Mouse (Mus musculus): ENCODE data around the gene Gm21876.

DNA sequence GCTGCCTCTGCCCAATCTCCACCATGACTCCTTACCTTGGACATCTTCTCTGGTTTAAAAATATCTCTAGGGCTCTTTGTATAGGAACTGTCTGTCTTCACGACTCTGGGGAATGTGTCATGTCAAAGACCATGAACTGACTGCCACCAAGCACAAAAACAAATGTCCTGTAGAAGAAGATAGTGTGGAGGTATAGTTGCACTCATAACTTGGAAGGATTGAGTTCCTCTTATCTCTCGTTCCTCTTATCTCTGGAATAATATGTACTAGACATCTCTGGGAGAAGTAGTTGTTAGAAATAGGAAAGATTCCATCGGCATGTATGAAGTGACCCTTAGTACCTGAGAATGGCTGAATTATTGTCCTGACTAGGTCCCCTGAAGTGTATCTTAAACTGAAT, at the start of gene Gm21876:
- TF ChIP-seq CTCF (IDR thresholded peaks at IDR 0.05; ENCODE audit: low read depth) (no peak), EP300 (IDR thresholded peaks at IDR 0.05; ENCODE audit: low read depth) (no peak)

Data from liver, postnatal 0 days (tissue).